Mouse (Mus musculus): Measurements from ENCODE around the gene Rapgef4.

DNA sequence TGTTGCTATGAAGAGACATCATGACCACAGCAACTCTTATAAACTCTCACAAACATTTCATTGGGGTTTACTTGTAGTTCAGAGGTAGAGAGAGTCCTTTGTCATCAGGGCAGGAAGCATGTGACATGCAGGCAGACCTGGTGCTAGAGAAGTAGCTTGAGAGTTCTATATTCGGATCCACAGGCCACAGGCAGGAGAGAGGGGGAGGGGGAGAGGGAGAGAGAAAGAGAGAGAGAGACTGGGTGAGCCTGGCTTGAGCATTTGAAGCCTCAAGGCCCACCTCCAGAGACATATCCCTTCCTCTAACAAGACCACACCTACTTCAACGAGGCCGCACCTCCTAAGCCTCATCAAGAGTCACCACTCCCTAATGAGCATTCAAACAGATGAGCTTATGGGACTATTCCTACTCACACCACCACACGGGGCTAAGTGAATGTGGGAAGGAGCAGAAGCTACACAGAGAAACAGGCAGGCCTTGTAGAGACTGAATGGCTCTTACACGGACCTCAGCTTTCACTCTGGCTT, 21.9 kb downstream of the Rapgef4 start:
- TF ChIP-seq CTCF (IDR thresholded peaks at IDR 0.05; ENCODE audit: insufficient read depth, low read depth, low read length): no peak
- no peak for TF ChIP-seq POLR2A (IDR thresholded peaks at IDR 0.05; ENCODE audit: insufficient read depth, low read depth, low read length)

Data from olfactory bulb, adult 2 months (tissue).